Mouse (Mus musculus): ENCODE results near the gene Ncbp3.
"Not testable (repeated sequence)": the region's sequence is repeated elsewhere in the genome, so short reads cannot be mapped to it uniquely, and the experiment has no call there.

Ncbp3 gene

GRCm38 (mm10) chr11:73085391-73085790 is 37.8 kb downstream of the Ncbp3 start:
- no peak for DNase-seq (ENCODE audit: low spot score)

- no peak for DNase-seq (ENCODE audit: low spot score)
Observed at GRCm38 (mm10) chr11:73087700-73088480, 40.3 kb downstream of the Ncbp3 start.

GRCm38 (mm10) chr11:73090283-73090682 is 42.7 kb downstream of the Ncbp3 start, which contains the start of gene Itgae:
TSS of gene Itgae (plus strand) at chr11:73090583.
- no peak for DNase-seq (ENCODE audit: low spot score)

- DNase-seq (ENCODE audit: low spot score) = no peak
Observed at GRCm38 (mm10) chr11:73090826-73091225, 43.2 kb downstream of the Ncbp3 start.

GRCm38 (mm10) chr11:73092057-73092456 is 44.5 kb downstream of the Ncbp3 start:
- no peak for DNase-seq (ENCODE audit: low spot score)

- DNase-seq (ENCODE audit: low spot score) = no peak
Observed at GRCm38 (mm10) chr11:73092877-73093276, 45.3 kb downstream of the Ncbp3 start.

- no peak for DNase-seq (ENCODE audit: low spot score)
Observed at GRCm38 (mm10) chr11:73094231-73094995, 46.8 kb downstream of the Ncbp3 start.

- no peak for DNase-seq (ENCODE audit: low spot score)
Observed at GRCm38 (mm10) chr11:73098860-73099259, 51.3 kb downstream of the Ncbp3 start.

GRCm38 (mm10) chr11:73099976-73100750 is 52.6 kb downstream of the Ncbp3 start:
- no peak for DNase-seq (ENCODE audit: low spot score)

- no peak for DNase-seq (ENCODE audit: low spot score)
Observed at GRCm38 (mm10) chr11:73101308-73101707, 53.7 kb downstream of the Ncbp3 start.

GRCm38 (mm10) chr11:73105246-73105645 is 57.7 kb downstream of the Ncbp3 start:
- DNase-seq (ENCODE audit: low spot score) = no peak

- not testable (repeated sequence) for DNase-seq (ENCODE audit: low spot score)
Observed at GRCm38 (mm10) chr11:73107358-73107757, 59.8 kb downstream of the Ncbp3 start.

GRCm38 (mm10) chr11:73108195-73108897 is 60.8 kb downstream of the Ncbp3 start:
- no peak for DNase-seq (ENCODE audit: low spot score)

GRCm38 (mm10) chr11:73108898-73109625 is 61.5 kb downstream of the Ncbp3 start:
- no peak for DNase-seq (ENCODE audit: low spot score)

- DNase-seq (ENCODE audit: low spot score) = no peak
Observed at GRCm38 (mm10) chr11:73109941-73110340, 62.4 kb downstream of the Ncbp3 start.

GRCm38 (mm10) chr11:73111414-73111813 is 63.8 kb downstream of the Ncbp3 start:
- no peak for DNase-seq (ENCODE audit: low spot score)

- DNase-seq (ENCODE audit: low spot score) = no peak
Observed at GRCm38 (mm10) chr11:73126495-73126894, 78.9 kb downstream of the Ncbp3 start.

- DNase-seq (ENCODE audit: low spot score) = no peak
Observed at GRCm38 (mm10) chr11:73131020-73131419, 83.4 kb downstream of the Ncbp3 start.

- DNase-seq (ENCODE audit: low spot score) = no peak
Observed at GRCm38 (mm10) chr11:73132999-73133398, 85.4 kb downstream of the Ncbp3 start.

- no peak for DNase-seq (ENCODE audit: low spot score)
Observed at GRCm38 (mm10) chr11:73134222-73134621, 86.6 kb downstream of the Ncbp3 start.

- DNase-seq (ENCODE audit: low spot score) = no peak
Observed at GRCm38 (mm10) chr11:73136587-73136986, 89.0 kb downstream of the Ncbp3 start.
